Mouse (Mus musculus): Measurements from ENCODE around the gene Hoxd13. TPM values are rescaled to one million over a fixed set of nuclear protein-coding genes. Genes with fewer than 3 reads are reported as not detected.

The Hoxd13 gene
- polyA plus RNA-seq, 1 experiment from 2014 or later = 32.3 TPM

- ATAC-seq (ENCODE audit: insufficient number of reproducible peaks, low FRiP score, low TSS enrichment, low read depth) = no peak
- Histone ChIP-seq H3K27ac (peak overlapping the region; percentile 94), H3K4me3 (peak overlapping the region; percentile 60), H3K4me1 (peaks cover 26% of the 10 kb centered on the region), H3K9me3 (no peaks in the 10 kb centered on the region), H3K4me2 (peak overlapping the region; percentile 65), H3K36me3 (no peaks in the 10 kb centered on the region), H3K27me3 (peaks cover 79% of the 10 kb centered on the region), H3K9ac (peak overlapping the region; percentile 71)
- 15% methylated on average over 12 of the region's 12 CpGs for WGBS
These were observed 16.0 kb downstream of the Hoxd13 start for GRCm38 (mm10) chr2:74684106-74684505.

- no peaks in the 10 kb centered on the region for H3K9me3 ChIP-seq
- peaks cover 78% of the 10 kb centered on the region for H3K27me3 ChIP-seq
- H3K36me3 ChIP-seq = no peaks in the 10 kb centered on the region
- peaks cover 21% of the 10 kb centered on the region for H3K4me1 ChIP-seq
- peak overlapping the region; percentile 65 for H3K4me2 ChIP-seq
- 32% methylated on average over 4 of the region's 4 CpGs for WGBS
- H3K4me3 ChIP-seq = peak overlapping the region; percentile 60
- no peak overlapping the region; the same call in 1 of the 2 replicates for H3K27ac ChIP-seq
- no peak for ATAC-seq (ENCODE audit: insufficient number of reproducible peaks, low FRiP score, low TSS enrichment, low read depth)
- no peak overlapping the region for H3K9ac ChIP-seq
These were observed 17.0 kb downstream of the Hoxd13 start for GRCm38 (mm10) chr2:74685059-74685603.

DNA sequence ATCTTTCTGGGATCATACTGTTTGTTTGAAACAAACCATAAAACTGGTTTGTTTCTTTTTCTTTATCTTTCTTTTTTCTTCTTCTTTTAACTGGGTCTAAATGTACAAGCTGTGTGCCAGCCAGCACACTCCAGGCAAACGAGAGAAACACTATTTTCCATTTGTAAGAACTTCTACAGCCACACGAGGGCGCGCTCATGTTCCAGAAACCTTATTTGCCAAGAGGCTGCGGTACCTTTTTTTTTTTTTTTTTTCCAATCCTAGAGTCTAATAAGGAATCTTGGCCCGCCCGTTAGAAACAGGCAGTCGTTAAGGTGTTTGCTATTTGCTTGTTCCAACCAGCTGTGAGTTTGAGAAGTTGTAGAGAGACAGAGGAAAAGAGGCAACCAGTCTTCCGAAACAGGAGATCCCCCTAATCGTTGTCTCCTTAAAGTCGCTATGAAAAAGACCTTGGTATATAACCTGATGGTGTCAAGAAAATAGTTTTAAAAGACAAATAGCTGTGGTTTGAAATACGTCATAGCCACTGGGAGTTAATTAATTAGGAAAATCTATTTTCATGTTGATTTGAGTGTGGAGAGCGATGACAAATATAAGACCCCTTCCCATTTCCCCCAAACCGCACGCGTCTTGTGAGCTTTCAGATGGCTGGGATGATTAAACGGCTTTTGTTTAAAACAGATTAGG lies 18.3 kb downstream of the Hoxd13 start:
- H3K4me3 ChIP-seq = peak overlapping the region; percentile 42
- H3K27me3 ChIP-seq = peaks cover 72% of the 10 kb centered on the region
- 10% methylated on average over 17 of the region's 17 CpGs for WGBS
- H3K4me2 ChIP-seq = peak overlapping the region; percentile 49
- H3K27ac ChIP-seq = peak overlapping the region; percentile 78
- H3K4me1 ChIP-seq = peaks cover 26% of the 10 kb centered on the region
- ATAC-seq (ENCODE audit: insufficient number of reproducible peaks, low FRiP score, low TSS enrichment, low read depth) = no peak
- H3K9me3 ChIP-seq = no peaks in the 10 kb centered on the region
- H3K9ac ChIP-seq = peak overlapping the region; percentile 34
- H3K36me3 ChIP-seq = no peaks in the 10 kb centered on the region

DNA sequence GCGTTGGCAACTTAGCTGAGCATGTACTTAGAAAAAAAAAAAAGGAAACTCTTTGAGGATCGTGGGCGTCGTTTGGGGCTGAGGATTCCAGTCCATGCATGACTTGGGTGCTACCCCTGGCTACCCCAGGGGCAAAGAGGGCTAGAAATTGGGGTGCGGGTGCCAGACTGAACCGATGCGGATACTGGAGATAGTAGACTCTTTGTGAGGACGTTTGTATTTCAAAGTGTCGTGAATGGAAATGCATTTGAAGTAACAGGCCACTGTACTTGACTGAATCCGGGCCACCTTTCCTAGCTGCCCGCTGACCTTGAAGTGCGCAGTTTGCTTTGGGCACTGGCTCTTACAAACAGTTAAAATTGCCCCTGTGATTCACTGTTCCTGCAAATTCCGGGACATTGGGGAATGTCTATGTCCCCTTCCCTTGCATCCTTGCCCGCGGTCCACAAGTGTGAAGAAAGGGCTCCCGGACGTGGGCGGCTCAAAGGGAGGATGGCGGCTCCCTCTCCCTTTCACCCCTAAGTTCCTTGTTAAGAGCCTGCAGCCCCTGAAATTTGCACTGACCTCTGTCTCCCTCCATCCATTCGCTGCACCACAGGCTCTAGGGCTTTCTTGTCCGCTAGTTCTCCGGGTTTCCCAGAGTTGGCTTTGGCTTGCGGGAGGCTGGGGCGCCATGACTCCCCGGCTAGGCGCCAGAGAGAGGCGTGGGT lies 19.0 kb downstream of the Hoxd13 start:
- peak overlapping the region; percentile 42 for H3K4me3 ChIP-seq
- H3K4me2 ChIP-seq = peak overlapping the region; percentile 49
- no peak for ATAC-seq (ENCODE audit: insufficient number of reproducible peaks, low FRiP score, low TSS enrichment, low read depth)
- peak overlapping the region; percentile 78 for H3K27ac ChIP-seq
- WGBS = 4% methylated on average over 27 of the region's 27 CpGs
- peaks cover 72% of the 10 kb centered on the region for H3K27me3 ChIP-seq
- H3K9me3 ChIP-seq = no peaks in the 10 kb centered on the region
- peak overlapping the region; percentile 34 for H3K9ac ChIP-seq
- H3K4me1 ChIP-seq = peaks cover 24% of the 10 kb centered on the region
- H3K36me3 ChIP-seq = no peaks in the 10 kb centered on the region; the same call in 1 of the 2 replicates

DNA sequence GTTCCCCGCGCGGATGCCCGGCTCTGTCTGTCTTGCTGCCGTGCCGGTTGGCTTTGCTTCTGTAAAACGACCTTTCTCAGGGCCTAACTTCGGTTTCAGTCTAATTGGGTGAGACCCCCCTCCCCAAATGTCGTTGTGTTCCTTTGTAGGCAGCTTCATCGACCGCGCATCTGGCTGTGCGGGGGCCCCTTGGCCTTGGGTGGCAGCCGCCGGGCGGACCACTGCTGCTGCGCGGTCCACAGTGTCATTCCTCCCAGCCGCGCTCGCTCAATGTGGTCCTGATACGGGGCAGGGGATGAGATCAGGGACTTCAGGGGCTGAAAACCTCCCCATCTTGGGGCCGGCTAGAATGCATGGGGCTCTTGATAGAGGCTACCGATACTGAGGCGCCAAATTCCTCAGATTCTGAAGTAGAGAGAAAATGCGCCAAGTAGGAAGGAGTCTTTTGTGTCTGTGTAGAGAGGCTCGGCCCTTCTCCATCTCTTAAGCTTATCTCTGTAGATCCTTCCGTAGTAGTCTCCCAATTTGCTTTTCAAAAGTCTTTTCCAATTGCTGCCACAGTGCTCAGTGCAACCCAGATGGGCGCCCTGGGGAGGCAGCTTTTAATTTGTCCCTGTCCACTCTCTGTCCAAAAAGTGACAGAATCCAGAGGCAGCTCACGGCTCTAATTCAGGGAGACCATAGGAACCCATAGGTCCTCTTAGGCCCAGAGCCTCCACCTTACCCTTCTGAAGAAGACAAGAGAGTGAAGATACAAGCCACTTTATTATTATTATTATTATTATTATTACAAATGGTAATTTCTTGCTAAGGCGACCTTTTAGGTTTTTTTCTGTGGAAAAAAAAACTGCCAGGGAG lies 19.8 kb downstream of the Hoxd13 start:
- Histone ChIP-seq H3K36me3 (no peaks in the 10 kb centered on the region; the same call in 1 of the 2 replicates), H3K4me1 (peaks cover 24% of the 10 kb centered on the region), H3K4me3 (peak overlapping the region; percentile 42), H3K4me2 (peak overlapping the region; percentile 49), H3K9me3 (no peaks in the 10 kb centered on the region), H3K27ac (peak overlapping the region; percentile 78), H3K9ac (peak overlapping the region; percentile 34), H3K27me3 (peaks cover 71% of the 10 kb centered on the region)
- WGBS = 5% methylated on average over 31 of the region's 31 CpGs
- ATAC-seq (ENCODE audit: insufficient number of reproducible peaks, low FRiP score, low TSS enrichment, low read depth) = no peak

- H3K4me1 ChIP-seq = peaks cover 28% of the 10 kb centered on the region
- peak overlapping the region; percentile 74 for H3K27ac ChIP-seq
- ATAC-seq (ENCODE audit: insufficient number of reproducible peaks, low FRiP score, low TSS enrichment, low read depth) = no peak
- peak overlapping the region; percentile 27; the same call in 1 of the 2 replicates for H3K9ac ChIP-seq
- no peaks in the 10 kb centered on the region for H3K9me3 ChIP-seq
- peak overlapping the region; percentile 49 for H3K4me2 ChIP-seq
- peaks cover 71% of the 10 kb centered on the region for H3K27me3 ChIP-seq
- no peaks in the 10 kb centered on the region; the same call in 1 of the 2 replicates for H3K36me3 ChIP-seq
- H3K4me3 ChIP-seq = peak overlapping the region; percentile 26
- 14% methylated on average over 12 of the region's 12 CpGs for WGBS
These were observed 20.9 kb downstream of the Hoxd13 start for GRCm38 (mm10) chr2:74688795-74689573.

DNA sequence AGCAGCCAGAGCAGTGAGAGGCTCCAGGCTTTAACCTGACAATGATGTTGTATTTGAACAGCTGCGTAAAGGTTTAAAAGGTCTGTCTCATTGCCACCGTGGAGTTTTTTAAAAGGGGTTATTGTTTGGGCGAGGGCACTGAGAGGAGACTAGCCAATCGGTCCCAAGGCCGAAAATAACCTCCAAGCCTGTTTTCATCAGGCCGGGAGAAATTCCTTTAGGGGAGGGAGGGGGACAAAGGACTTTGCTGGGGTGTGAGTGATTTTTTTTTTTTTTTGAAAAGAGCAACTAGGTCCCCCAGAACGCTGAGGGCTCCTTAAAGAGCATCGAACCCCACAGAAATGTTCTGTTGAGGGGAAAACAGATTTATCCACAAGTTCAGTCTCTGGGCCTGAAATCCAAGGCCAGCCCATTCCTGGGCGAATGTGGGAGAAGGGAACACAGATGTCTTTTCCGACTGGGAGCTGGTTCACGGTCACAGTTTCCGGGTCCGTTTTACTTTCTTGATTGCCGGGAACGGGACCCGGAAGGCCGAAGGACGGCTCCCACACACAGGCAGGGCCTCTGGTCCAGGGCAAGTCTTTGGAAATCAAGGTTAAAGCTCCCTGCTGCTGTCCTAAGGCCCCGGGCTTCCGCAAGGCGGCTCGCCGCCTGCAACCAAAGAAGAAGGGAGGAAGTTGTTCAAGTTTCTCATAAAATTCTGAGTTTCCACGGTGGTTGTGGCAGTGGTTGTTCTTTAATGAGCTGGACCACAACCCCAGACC lies 21.6 kb downstream of the Hoxd13 start:
- Histone ChIP-seq H3K36me3 (no peaks in the 10 kb centered on the region; the same call in 1 of the 2 replicates), H3K27me3 (peaks cover 70% of the 10 kb centered on the region), H3K9ac (peak overlapping the region; percentile 31), H3K9me3 (no peaks in the 10 kb centered on the region), H3K4me3 (peak overlapping the region; percentile 26), H3K4me1 (peaks cover 31% of the 10 kb centered on the region), H3K4me2 (peak overlapping the region; percentile 49), H3K27ac (peak overlapping the region; percentile 74)
- ATAC-seq (ENCODE audit: insufficient number of reproducible peaks, low FRiP score, low TSS enrichment, low read depth) = no peak
- WGBS = 8% methylated on average over 24 of the region's 24 CpGs

DNA sequence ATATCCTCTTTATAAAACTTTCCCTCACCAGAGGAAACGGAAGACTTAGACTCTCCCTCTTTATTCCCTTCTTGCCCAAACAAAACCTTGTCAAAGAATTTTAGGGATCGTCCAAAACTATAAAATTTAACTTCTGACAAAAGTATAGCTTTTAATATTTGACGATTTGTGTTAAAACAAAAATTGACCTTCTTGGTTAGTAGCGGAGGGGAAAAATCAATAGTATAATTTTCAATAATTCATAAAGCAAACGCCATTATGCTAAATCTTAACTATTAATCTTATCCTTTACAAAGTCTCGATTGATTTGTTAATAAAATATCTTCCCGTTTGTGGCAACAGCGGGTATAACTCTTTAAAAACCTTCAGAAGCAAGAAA lies 22.2 kb downstream of the Hoxd13 start:
- H3K4me1 ChIP-seq = peaks cover 31% of the 10 kb centered on the region
- WGBS = 18% methylated on average over 8 of the region's 8 CpGs
- peak overlapping the region; percentile 44 for H3K4me3 ChIP-seq
- no peak for ATAC-seq (ENCODE audit: insufficient number of reproducible peaks, low FRiP score, low TSS enrichment, low read depth)
- peak overlapping the region; percentile 74; the same call in 1 of the 2 replicates for H3K27ac ChIP-seq
- no peaks in the 10 kb centered on the region for H3K9me3 ChIP-seq
- H3K9ac ChIP-seq = peak overlapping the region; percentile 31; the same call in 1 of the 2 replicates
- H3K4me2 ChIP-seq = peak overlapping the region; percentile 62
- H3K36me3 ChIP-seq = no peaks in the 10 kb centered on the region; the same call in 1 of the 2 replicates
- H3K27me3 ChIP-seq = peaks cover 72% of the 10 kb centered on the region

- H3K4me3 ChIP-seq = peak within 1 kb of the TSS; percentile 44
- H3K36me3 ChIP-seq = no peaks in the 10 kb centered on the region; the same call in 1 of the 2 replicates
- H3K27me3 ChIP-seq = peaks cover 79% of the 10 kb centered on the region
- H3K27ac ChIP-seq = peak within 1 kb of the TSS; percentile 86
- WGBS = 4% methylated on average over 56 of the region's 56 CpGs
- H3K9ac ChIP-seq = peak within 1 kb of the TSS; percentile 54
- H3K4me1 ChIP-seq = peaks cover 31% of the 10 kb centered on the region
- peak; percentile 81; the same call in 1 of the 2 replicates for ATAC-seq (ENCODE audit: insufficient number of reproducible peaks, low FRiP score, low TSS enrichment, low read depth)
- H3K4me2 ChIP-seq = peak within 1 kb of the TSS; percentile 62
- H3K9me3 ChIP-seq = no peaks in the 10 kb centered on the region
These were observed 23.2 kb downstream of the Hoxd13 start, which contains the start of gene Hoxd10 for GRCm38 (mm10) chr2:74691022-74691951. TSS of gene Hoxd10 (plus strand) at chr2:74691924.

All from limb, embryonic 15.5 days (tissue).